Mouse (Mus musculus): ENCODE results near the gene Slc7a5.
A peak's percentile ranks its signal among the peaks of the same experiment; 100 is the strongest.

Slc7a5 gene

DNA sequence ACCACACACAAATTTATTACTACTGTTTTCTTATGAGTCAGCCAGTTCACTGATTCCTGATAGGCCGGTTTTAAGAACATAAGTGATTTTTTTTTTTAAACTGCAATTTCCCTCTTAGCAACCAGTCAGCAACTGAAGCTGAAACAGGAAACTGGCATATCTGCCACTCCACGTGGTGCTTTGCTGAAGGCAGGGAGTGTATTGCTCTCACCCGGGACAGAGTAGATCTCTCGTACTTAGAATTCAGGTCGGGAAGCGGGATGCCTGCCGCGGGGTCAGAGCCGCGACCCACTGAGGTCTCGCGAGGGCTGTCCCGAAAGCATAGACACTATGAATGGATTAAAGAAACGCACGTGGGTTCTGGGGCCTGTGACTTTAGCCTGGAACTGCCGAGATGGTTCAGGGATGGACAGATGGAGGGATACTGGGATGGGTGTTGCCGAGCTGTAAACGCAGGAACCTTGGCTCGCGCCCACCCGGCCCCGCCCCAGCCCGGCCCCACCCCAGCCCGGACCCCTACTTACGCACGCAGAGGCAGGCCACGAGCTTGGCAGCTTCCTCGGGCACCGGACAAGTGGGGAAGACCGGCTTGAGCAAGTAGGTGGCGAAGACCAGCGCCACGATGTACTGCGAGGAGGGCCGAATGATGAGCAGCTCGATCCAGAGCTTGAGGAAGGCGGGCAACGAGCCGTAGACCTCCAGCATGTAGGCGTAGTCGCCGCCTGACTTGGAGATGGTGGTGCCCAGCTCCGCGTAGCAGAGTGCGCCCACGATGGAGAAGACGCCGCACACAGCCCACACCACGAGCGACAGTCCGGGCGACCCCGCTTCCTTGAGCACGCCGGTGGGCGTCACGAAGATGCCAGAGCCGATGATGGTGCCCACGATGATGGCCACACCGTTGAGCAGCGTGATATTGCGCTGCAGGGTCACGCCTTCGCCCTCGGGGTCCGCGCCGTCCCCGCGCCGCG, 667 bp downstream of the Slc7a5 start:
- peak; percentile 47 to 51 for DNase-seq

DNA sequence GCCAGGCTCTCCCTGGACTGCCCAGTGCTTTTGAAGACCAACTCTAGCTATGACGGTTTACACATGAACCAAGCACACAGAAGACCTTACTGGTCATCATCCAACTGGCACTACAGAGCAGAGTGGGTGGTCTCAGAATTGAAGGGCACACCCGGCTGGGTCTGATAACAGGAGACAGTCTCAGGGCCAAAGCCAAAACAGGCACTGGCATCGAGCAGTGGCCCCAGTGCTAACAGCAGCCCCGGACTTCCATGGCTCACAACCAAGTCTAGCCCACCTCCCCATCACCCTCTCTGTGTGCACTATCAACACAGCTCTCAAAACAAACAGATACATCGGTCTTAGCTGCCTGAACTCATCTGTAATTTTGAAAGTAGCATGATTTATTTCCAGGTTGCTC, 1.6 kb downstream of the Slc7a5 start:
- DNase-seq: peak in 1 of 2 experiments; percentile 30

DNA sequence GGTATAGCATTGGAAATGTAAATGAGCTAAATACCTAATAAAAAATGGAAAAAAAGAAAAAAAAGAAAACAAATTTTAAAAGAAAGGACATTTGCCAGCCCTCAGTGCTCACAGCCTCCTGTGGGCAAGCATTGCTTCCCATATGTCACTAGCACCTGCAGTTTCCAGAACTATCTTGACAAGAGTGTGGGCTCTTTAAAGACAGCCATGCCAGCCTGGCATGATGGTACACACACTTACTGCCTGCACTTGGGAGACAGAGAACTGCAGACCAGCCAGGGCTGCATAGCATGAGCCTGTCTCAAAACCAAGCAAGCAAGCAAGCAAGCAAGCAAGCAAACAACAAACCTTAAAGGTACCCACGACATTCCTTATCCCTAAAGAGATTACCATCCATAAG, 2.1 kb downstream of the Slc7a5 start:
- peak in 1 of 2 experiments; percentile 37 for DNase-seq

DNA sequence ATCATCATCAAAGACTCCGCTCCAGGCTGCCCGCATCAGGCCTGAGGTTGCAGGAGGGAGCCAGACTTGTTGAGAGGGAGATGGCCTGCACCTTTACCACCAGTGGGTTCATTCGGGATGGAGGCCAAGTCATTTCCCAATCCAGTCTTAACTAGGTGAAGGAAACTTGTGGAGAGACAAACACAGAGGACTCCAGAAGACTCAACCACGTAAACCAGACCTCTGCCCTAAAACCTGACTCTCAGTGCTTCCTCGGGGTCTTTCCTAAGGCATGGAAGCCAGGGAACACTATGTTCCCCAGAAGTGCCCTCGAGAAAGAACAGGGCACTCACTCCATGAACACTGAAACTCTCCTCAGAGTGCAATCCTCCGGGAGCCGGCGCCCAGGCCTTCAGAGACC, 2.5 kb downstream of the Slc7a5 start:
- DNase-seq: no peak

DNA sequence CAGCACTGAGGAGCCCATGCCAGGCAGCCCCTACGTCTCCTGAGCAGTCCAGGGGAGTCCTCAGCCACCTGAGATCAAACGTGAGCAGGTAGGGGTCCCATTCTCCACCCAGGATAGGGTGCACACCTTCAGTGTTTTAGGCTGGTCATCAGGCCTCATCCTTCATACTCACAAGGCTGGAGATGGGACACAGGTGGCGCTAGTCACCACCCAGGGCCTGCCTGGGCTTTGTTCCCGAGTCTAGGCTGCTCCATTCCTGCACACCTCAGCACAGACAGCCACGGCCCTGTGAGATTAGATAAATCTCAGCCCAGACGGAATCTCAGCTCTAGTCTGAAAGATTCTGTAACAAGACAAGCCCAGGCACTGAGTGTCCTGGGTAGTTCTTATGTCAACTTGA, 3.5 kb downstream of the Slc7a5 start:
- peak; percentile 80 to 85 for DNase-seq

DNA sequence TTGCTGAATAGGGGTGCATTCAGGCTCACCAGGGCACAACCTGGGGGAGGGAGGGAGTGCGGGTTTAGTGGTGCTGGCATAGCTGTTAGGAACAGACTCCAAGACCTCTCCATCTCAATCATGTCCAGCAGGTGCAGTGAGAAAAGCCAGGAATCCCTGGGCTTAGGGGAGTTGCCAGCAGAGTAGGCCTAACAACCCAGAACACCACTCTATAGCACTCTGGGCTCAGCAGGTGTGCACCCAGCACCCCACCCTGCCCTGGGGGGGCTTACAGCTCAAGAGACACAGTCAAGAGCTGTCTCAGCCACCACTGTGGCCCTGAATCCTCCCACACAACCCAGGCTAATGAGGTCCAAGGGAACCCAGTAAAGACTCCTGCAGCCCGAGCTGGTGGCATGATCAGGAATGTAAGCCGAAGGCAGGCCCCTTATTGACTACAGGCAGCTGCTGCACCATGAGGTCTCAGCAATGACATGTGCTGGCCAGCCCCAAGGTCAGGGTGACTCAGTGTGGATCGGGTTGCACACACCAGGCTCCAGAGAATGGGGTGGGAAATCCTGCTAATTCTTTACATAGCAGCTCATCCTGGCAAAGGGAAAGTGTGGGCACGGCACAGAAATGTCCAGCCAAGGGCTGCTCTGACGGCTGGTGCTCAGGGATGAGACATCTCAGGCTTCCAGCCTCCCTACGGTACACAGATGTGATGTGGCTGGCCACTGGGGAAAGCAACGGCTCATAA, 5.8 kb downstream of the Slc7a5 start:
- DNase-seq: no peak

DNA sequence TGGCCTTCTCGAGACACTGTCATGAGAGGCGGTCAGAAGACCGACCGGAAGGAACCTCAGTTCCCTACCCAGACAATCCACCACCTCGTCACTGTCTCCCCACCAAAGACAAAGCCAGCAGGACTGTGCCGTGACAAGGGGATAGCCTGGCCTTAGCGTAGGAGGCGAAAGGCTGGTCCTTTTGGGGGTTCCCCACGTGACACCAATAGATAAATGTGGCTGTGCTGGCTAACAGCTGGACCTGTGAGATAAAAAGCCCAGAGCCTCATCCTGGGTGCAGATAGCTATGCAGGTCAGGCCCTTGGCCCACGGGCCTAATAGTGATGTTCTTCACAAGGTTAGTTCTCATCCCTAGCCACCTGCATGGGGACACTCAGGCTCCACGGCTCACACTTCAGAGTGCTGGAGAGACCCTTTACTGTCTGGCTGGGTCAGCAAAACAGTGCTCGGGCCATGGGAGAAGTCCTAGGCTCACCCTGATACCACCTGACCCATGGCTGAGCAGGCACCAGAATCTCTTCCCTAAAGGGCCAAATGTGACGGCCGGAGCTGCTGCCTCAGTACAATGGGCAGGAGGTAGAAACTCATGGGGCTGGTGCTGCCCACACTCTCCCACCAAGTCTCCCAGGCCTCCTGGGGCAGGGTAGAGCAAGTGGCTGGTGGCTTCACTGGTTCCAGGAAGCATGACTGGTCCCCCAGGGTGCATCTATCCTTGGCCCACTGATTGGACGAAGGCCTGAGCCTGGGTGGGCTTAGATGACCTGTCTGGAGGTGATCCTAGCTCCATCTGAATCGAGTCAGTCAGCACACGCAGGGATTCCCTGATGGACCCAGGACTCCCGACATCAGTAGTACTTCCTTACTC, 8.1 kb downstream of the Slc7a5 start:
- DNase-seq: no peak

DNA sequence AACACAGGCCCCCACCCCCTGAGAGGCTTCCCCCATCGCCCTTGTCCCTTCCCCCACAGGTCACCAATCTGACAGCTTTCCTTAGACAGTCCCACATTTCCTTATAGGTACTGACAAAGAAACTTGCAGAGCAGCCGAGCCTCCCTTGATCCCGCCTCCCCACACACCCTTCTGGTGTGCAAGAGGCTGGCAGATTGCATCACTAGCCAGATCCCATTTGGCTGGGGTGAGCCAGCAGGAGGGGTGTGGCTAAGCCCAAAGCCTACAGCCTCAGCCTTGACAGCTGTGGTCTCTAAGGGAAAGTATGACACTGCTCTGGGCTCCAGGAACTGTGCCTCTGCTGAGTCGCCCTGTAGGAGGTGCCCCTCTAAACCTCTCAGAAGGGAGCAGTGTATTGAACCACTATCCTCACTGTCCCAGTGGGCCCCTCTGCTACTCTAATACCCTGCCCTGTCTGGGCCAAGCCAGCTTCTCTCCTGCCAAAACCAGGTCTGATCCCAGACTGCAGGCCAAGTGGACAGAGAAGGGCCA, 9.0 kb downstream of the Slc7a5 start:
- peak; percentile 59 to 74 for DNase-seq

DNA sequence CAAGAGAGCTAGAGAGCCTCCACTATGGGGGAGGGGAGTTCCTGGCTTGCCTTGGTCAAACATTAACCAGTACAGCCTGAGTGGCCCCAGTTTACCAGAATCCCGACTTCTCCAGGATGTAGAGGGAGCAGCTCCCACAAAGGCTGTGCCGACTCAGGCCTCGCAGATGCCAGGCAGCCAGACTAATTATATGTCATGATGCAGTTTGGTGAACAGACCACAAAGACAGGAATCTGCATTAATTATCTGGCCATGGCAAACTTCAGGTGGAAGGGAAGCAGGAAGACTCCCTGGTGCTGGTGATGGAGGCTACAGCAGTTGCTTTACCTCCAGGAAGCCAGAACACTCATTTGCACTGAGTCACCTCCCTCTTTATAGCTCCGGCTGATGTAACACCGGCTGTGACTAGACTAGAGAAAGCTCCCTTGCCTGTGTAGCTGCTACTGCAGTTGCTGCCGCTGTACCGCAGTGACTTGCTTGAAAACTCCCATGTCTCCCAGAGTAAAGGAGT, 9.6 kb downstream of the Slc7a5 start:
- peak; percentile 46 to 59 for DNase-seq

DNA sequence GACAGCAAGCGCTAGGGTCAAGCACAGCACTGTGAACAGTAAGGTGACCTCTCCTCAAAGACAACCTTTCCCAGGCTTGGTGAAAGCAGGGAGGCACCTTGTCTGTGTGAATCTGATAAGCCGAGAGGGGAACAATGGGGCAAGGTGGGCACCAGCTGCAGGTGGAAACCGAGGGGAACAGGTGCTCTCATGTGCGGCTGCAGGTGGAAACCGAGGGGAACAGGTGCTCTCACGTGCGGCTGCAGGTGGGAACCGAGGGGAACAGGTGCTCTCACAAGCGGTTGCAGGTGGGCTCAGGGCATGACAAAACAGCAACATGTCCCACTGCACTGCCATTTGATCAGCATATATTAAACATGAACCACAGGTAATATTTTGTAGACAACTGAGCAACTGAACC, 10.3 kb downstream of the Slc7a5 start:
- no peak for DNase-seq

DNA sequence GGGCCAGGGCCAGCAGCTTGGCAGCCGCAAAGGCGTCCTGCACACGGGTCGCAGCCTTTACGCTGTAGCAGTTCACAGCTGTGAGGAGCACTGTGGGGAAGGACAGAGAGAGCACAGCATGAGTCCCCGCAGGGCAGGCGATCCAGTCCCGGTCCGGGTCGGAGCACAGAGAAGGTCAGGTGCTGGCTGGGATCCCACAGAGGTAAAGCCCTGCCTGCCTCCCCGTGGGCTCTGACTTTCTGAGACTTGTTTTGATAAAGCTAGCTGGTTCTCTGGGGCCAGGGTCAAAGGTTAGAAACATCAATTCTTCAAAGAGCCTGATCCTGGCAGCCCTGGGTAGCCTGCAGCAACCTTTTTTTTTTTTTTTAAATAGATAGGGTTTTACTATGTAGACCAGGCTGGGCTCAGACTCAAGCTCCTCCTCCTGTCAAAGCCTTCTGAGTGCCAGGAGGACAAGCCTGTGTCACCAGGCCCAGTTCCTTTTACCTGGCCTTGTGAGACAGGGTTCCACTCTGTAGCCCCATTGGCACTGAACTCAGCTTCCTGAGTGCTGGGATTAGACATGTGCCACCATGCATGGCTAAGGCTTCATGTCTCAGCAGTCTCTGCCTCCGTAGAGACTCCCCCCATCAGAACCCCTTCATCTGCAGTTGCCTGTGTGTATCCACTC, 10.9 kb downstream of the Slc7a5 start:
- no peak for DNase-seq

DNA sequence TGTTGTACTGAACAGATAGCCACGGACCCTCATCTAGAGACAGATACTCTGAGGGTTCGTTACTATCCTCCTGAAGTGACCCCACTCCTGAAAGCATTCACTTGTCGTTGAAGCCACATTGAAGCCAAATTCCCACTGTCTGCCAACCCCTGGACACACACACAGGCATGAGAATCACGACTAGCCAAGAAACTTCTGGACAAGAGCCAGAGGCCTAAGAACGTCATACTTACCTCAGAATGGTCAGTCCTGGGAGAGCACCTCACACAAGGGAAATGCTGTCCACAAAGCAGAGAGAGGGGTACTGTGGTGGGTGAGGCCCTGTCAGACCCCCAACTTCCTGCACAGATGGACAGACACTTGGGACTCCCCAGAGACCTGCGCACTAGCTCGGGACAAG, 11.6 kb downstream of the Slc7a5 start:
- peak; percentile 40 to 45 for DNase-seq

DNA sequence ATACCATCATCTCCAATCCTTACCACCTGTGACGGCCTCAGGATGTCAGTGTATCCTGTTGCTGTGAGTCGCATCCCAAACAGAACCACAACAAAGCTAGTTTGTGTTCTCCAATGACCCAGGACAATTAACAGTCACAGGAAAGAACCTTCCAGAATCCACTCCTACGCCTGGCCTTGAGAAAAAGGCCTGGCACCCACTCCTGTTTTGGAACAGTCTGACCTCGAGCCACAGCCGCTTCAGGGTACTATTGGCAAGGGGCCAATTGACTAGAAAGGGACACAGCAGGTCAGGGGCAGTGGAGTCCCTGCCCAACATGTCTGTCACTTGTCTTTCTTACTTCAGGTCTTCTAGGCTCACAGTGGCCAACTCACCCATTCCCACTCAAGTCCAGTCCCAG, 14.6 kb downstream of the Slc7a5 start:
- no peak for DNase-seq

DNA sequence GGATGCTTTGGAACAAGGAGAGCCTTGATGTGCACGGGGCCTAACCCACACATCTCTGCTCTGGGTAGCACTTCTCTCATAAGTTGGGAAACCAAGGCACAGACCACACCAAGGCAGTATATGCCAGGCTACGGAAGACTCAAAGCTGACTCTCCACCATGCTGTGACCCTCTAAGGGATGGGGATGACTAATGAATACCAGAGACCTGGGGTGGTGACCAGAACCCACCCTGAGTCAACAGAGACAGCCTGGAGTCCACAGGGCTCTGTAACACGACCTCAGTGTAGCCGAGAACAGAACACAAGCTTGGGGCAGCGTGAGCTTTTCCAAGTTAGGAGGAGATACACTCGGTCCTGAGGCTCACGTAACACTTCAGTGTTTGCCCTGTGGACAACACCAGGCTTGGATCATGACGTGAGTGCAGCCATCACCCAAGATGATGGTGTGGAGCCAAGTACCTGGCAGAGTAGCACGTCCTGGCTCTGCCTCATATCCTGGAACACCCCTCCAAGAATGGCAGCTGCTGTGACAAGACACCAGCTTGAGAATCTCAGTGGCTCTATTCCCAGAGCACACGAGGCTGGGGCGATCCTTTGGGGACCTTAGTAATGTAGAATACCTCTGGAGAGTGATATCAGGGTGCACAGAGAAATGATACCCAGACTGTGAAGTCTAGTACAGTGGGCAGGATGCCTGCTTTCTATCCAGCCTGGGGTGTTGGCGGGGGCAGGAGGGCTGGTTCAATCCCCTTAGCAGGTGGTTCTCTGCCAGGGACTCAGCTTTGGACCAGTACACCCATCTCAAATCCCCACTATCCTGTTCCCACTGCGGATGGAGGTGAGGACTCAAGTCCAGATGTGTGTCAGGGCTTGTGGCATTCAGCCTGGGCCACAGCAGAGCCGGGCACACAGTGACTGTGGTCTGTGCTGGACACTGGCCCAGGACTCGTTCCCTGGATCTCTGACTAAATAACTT, 17.4 kb downstream of the Slc7a5 start:
- DNase-seq: peak in 1 of 2 experiments; percentile 37

DNA sequence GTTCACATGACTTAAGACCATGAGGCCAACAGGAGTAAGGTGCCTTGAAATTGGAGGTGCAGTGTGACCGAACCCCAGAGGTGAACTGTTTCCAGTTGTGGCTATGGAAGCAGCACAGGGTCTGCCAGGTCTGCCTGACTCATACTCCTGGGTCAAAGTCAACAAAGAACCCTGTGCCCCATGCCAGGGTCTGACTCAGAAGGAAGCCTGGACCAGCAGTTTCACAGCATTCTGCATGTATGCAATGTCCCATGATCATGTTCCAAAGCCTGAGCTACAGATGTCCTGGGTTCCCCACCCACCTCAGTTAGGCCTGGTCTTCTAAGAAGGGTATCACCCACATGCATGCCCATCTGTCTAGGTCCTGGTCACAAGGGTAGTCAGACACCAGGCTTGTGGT, 18.2 kb downstream of the Slc7a5 start:
- DNase-seq: no peak

DNA sequence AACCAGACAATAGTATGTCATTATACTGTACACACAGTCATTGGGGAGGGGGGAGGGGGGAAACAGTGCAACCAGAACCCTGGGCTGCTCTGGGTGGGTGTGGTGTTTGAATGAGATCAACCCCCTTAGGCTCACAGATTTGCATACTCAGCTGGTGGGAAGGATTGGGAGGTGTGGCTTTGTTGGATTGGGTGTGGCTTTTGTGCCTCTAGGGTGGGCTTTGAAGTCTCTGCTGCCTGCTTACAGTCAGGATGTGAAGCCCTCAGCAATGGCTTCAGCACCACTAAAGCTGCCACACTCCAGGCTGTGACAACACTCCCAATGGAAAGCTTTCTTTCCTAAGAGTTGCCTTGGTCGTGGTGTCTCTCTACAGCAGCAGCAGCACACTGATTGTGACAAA, 19.9 kb downstream of the Slc7a5 start:
- no peak for DNase-seq

DNA sequence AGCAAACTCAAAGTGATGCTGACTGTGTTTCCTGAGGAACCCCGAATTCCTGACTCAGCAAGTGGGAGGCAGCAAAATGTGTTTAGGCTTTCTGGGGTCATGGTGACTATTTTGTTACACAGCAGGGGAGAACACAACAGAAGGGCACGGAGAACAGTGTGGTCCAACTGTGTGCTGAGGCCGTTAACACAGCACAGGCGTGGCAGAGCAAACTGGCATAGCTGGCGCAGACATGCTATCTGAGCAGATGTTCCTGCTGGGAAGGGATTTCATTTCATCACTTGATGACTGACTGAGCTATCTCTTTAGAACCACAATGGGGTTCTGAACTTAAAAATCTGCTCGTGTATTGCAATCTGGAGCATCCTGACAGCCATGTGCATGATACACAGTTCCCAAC, 22.1 kb downstream of the Slc7a5 start:
- no peak for DNase-seq

DNA sequence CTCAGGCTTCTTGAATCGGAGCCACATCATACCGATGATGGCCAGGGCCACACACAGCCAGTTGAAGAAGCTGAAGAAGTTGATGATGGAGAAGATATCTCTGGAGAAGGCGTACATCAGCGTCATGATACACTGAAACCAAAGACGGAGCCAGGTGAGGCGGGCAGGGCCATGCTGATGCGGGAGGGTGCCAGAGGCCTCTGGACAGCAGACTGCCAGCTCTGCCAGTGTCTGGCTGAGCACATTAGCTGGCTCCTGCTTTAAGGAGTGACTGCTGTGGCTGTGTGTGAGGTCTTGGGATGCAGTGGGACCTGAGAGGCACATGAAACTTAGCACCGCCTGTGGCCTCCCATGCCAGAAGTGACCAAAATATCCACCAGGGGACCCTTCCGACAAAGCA, 22.5 kb downstream of the Slc7a5 start:
- DNase-seq: no peak

DNA sequence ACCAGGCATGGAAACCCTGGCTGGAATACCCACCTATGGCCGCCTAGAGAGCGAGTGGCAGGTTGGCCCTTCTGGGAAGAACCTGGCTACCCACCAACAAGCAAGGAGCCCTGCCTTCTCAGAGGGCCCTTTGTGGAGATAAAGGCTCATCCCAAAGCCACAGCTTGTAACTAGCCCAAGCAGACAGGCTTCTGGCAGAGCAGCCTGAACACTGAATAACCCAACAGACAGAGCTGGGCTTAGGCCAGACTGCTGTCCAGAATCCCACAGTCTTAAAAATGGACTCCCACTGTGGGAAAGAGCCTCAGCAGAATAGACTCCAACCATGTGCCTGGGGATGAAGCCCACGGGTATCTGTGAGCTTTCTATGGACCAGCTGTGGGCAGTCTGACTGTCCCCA, 23.3 kb downstream of the Slc7a5 start:
- DNase-seq: no peak

DNA sequence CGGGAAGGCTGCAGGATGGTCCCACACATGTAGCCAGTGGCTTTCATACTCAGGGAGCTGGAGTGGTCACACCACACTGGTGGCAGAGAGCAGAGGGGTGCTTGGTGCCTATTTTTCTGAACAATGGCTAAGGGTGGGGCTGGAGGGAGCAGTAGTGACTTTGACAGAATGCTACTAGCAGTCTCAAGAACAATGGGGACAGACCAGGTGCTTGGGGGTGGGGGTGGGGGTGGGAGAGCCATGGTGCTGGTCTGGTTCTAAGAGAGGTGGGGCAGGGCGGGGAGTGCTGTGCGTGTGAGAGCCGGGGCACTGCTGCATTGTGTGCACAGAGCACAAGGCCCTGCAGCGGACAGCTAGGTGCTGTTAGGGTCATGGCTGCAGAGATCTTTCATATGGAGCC, 25.6 kb downstream of the Slc7a5 start:
- DNase-seq: no peak

DNA sequence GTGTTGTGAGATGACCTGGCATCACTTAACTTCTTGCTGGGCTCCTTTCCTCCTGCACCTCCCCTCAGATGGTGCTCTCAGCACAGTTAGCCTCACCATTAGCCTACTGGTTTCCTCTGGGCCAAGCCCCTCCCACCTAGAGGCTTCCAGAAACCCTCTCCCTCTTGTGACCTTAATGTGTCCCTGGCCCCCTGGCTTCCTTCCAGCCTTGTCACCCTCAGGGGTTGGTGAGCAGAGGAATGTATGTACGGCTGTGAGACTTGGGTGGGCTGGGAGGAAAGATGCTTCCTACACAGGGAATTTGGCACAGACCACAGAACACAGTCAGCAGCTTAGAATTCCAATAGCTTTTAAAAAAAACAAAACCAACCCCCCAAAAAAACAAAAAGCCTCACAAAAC, 26.7 kb downstream of the Slc7a5 start:
- DNase-seq: no peak
